Comparison of ENCODE assay signal across 9 mouse cellular contexts in genomic region chr7:4492284-4493224, GRCm38 (mm10). TPM values are rescaled to one million over a fixed set of nuclear protein-coding genes. Genes with fewer than 3 reads are reported as not detected.
DNase-seq lines count a peak whose midpoint lies in the region; ATAC-seq and TF ChIP-seq lines count a peak whose summit lies in the region.
"Had no signal": no experiment of that assay in that cellular context is flagged by ENCODE, and none has a peak within 500 bp of the region (broad histone marks: within the 10 kb centered on the region; RNA-seq: fewer than 3 reads in every experiment).

No protein-coding gene starts in this region.

- H3K4me3 ChIP-seq in kidney, embryonic 16.5 days (ENCODE audit: low read length): no peak overlapping the region
- H3K4me3 ChIP-seq in intestine, embryonic 14.5 days (ENCODE audit: low read depth, low read length): no peak overlapping the region
- H3K4me3 ChIP-seq in myocyte: no peak overlapping the region

- H3K27me3 ChIP-seq in kidney, embryonic 16.5 days (ENCODE audit: insufficient read depth, low read length): no peaks in the 10 kb centered on the region
- no peaks in the 10 kb centered on the region for H3K27me3 ChIP-seq in intestine, embryonic 14.5 days (replicated peaks; ENCODE audit: control insufficient read depth, insufficient read depth, low read length)
- no peaks in the 10 kb centered on the region for H3K27me3 ChIP-seq in myocyte (ENCODE audit: control insufficient read depth, insufficient read depth, insufficient read length)

- no peak overlapping the region for H3K4me2 ChIP-seq in kidney, embryonic 16.5 days (replicated peaks; ENCODE audit: low read depth, low read length)
- no peak overlapping the region for H3K4me2 ChIP-seq in intestine, embryonic 14.5 days (ENCODE audit: low read length)
- H3K4me2 ChIP-seq in myocyte (ENCODE audit: low read depth): peak overlapping the region; percentile 18

- intact Hi-C loops in left cerebral cortex, postnatal 36 days (cut with DNase I): no loop called here

- WGBS in kidney, embryonic 16.5 days: 63% methylated on average over 13 of the region's 13 CpGs
- WGBS in intestine, embryonic 14.5 days: 75% methylated on average over 13 of the region's 13 CpGs

- peak; percentile 62 for ATAC-seq in kidney, embryonic 16.5 days (ENCODE audit: low FRiP score, low TSS enrichment)
- ATAC-seq in intestine, embryonic 14.5 days (replicated peaks; ENCODE audit: low FRiP score, low TSS enrichment, low read depth): peak; percentile 56; the same call in 1 of the 2 replicates
- no peak for ATAC-seq in frontal cortex, adult (ENCODE audit: low TSS enrichment)

- peaks cover 8% of the 10 kb centered on the region; the same call in 1 of the 2 replicates for H3K4me1 ChIP-seq in kidney, embryonic 16.5 days (ENCODE audit: insufficient read depth, low read length)
- peaks cover 11% of the 10 kb centered on the region for H3K4me1 ChIP-seq in intestine, embryonic 14.5 days (replicated peaks; ENCODE audit: control insufficient read depth, insufficient read depth, low read length)

- peaks cover 36% of the 10 kb centered on the region for H3K36me3 ChIP-seq in kidney, embryonic 16.5 days (ENCODE audit: insufficient read depth, low read length)
- peaks cover 68% of the 10 kb centered on the region for H3K36me3 ChIP-seq in intestine, embryonic 14.5 days (ENCODE audit: control insufficient read depth, insufficient read depth, low read length)
- H3K36me3 ChIP-seq in myocyte (ENCODE audit: control insufficient read depth, insufficient read depth): peaks cover 23% of the 10 kb centered on the region

- H3K79me2 ChIP-seq in myocyte (ENCODE audit: control insufficient read depth, insufficient read depth): peaks cover 61% of the 10 kb centered on the region

- no peaks in the 10 kb centered on the region for H3K9me3 ChIP-seq in kidney, embryonic 16.5 days (ENCODE audit: low read length)
- no peaks in the 10 kb centered on the region for H3K9me3 ChIP-seq in intestine, embryonic 14.5 days (ENCODE audit: control insufficient read depth, low read length)
- H3K9me3 ChIP-seq: G1E had no signal

- TF ChIP-seq POLR2A in myocyte (IDR thresholded peaks at IDR 0.05; ENCODE audit: insufficient read length, low read depth): no peak

- H3K27ac ChIP-seq in kidney, embryonic 16.5 days (ENCODE audit: low read length): no peak overlapping the region
- peak overlapping the region; percentile 13; the same call in 1 of the 2 replicates for H3K27ac ChIP-seq in intestine, embryonic 14.5 days (ENCODE audit: low read depth)

- no peak overlapping the region for H3K9ac ChIP-seq in kidney, embryonic 16.5 days (replicated peaks; ENCODE audit: low read length)
- H3K9ac ChIP-seq in intestine, embryonic 14.5 days (ENCODE audit: low read length): no peak overlapping the region

- no peak overlapping the region for H3ac ChIP-seq in myocyte (ENCODE audit: control insufficient read depth, insufficient read length)

- DNase-seq in kidney, adult 11 months: no peak
- DNase-seq in T-cell, adult 2 months (ENCODE audit: low spot score): peak; percentile 71
- no peak for DNase-seq in intestine, embryonic 14.5 days (ENCODE audit: low spot score)
- DNase-seq in left cerebral cortex, postnatal 36 days (ENCODE audit: low spot score in 2 of 2): no peak
- DNase-seq in kidney, adult 8-10 months: no peak

TF ChIP-seq in myocyte, 11 proteins besides CTCF, POLR2A, EP300 and RAD21:
- TF ChIP-seq USF1 (IDR thresholded peaks at IDR 0.05; ENCODE audit: low read depth): peak; percentile 31
- no peak for TF ChIP-seq SRF (IDR thresholded peaks at IDR 0.05; ENCODE audit: control insufficient read depth, insufficient read length, low read depth)
- TF ChIP-seq REST (IDR thresholded peaks at IDR 0.05; ENCODE audit: insufficient read depth, insufficient read length): no peak

RNA-seq across cellular contexts. Expression of gene Ppp1r12c, which starts 8.9 kb away (rescaled TPM):
- 22.1 and 31.6 TPM in 2 replicates for polyA plus RNA-seq in kidney, embryonic 16.5 days (2015; fragmentation: Nextera tagmentation; extraction: Ambion mirVana)
- polyA plus RNA-seq in intestine, embryonic 14.5 days (2014; fragmentation: Nextera tagmentation; extraction: Ambion mirVana): 53.4 and 58.7 TPM in 2 replicates
- polyA plus RNA-seq in myocyte (2012; fragmentation: generic; extraction: Trizol): 39.0 TPM
- total RNA-seq in left cerebral cortex, postnatal 36 days (2021): 100 to 1,000 TPM; 142 to 168 TPM

RNA-seq across cellular contexts. Expression of gene Tnnt1, which starts 23.6 kb away (rescaled TPM):
- 20.9 and 21.6 TPM in 2 replicates for polyA plus RNA-seq in kidney, embryonic 16.5 days (2015; fragmentation: Nextera tagmentation; extraction: Ambion mirVana)
- polyA plus RNA-seq in intestine, embryonic 14.5 days (2014; fragmentation: Nextera tagmentation; extraction: Ambion mirVana): 18.6 and 21.1 TPM in 2 replicates
- 1,403 TPM for polyA plus RNA-seq in myocyte (2012; fragmentation: generic; extraction: Trizol)
- total RNA-seq in left cerebral cortex, postnatal 36 days (2021): 1 to 10 TPM; 5.9 to 9.4 TPM
- total RNA-seq: G1E had no signal

RNA-seq across cellular contexts. Expression of gene Tnni3, which starts 31.5 kb away (rescaled TPM):
- polyA plus RNA-seq in kidney, embryonic 16.5 days (2015; fragmentation: Nextera tagmentation; extraction: Ambion mirVana): 5.8 and 6.1 TPM in 2 replicates
- polyA plus RNA-seq in intestine, embryonic 14.5 days (2014; fragmentation: Nextera tagmentation; extraction: Ambion mirVana): 1.5 and 1.7 TPM in 2 replicates
- 13.3 TPM for polyA plus RNA-seq in myocyte (2012; fragmentation: generic; extraction: Trizol)
- total RNA-seq in left cerebral cortex, postnatal 36 days (2021): under 1 TPM in 1 of 2 experiments, not detected in 1; 0.52 TPM
- total RNA-seq: G1E had no signal

RNA-seq across cellular contexts. Expression of gene Eps8l1, which starts 32.1 kb away (rescaled TPM):
- polyA plus RNA-seq in kidney, embryonic 16.5 days (2015; fragmentation: Nextera tagmentation; extraction: Ambion mirVana): 8.8 and 10.1 TPM in 2 replicates
- polyA plus RNA-seq in intestine, embryonic 14.5 days (2014; fragmentation: Nextera tagmentation; extraction: Ambion mirVana): 1.7 and 5.2 TPM in 2 replicates
- polyA plus RNA-seq in myocyte (2012; fragmentation: generic; extraction: Trizol): 0.12 TPM
- 1 to 10 TPM; 3.1 to 3.4 TPM for total RNA-seq in left cerebral cortex, postnatal 36 days (2021)
- polyA plus RNA-seq: G1E had no signal

RNA-seq across cellular contexts. Expression of gene Dnaaf3, which starts 39.7 kb away (rescaled TPM):
- 3.3 and 3.5 TPM in 2 replicates for polyA plus RNA-seq in kidney, embryonic 16.5 days (2015; fragmentation: Nextera tagmentation; extraction: Ambion mirVana)
- polyA plus RNA-seq in intestine, embryonic 14.5 days (2014; fragmentation: Nextera tagmentation; extraction: Ambion mirVana): 0.57 and 0.77 TPM in 2 replicates
- polyA plus RNA-seq in myocyte (2012; fragmentation: generic; extraction: Trizol): 2.2 TPM
- under 1 TPM; 0.27 to 0.34 TPM for total RNA-seq in left cerebral cortex, postnatal 36 days (2021)
- total RNA-seq: G1E had no signal
- polyA plus RNA-seq: G1E had no signal

Comparison
In these comparisons a context has a peak if more than half of its experiments do, and no peak if none do; other contexts are left out.
1. RNA of gene Tnnt1, which starts 23.6 kb away (polyA plus RNA-seq): 1,403 TPM in myocyte (single experiment); 20.9 to 21.6 TPM in kidney, embryonic 16.5 days and 18.6 to 21.1 TPM in intestine, embryonic 14.5 days; every median in the first group is over 10 times any median in the second.